Mouse (Mus musculus): ENCODE data around the gene Prpf40b.

- TF ChIP-seq CTCF (IDR thresholded peaks at IDR 0.05; ENCODE audit: low read depth, low read length) (no peak), POLR2A (IDR thresholded peaks at IDR 0.05; ENCODE audit: extremely low read depth, insufficient read depth, low read length) (no peak)
Observed at GRCm38 (mm10) chr15:99253772-99254171, 41.1 kb upstream of the Prpf40b start.

Data from liver, adult 2 months (tissue).